Mouse (Mus musculus): ENCODE measurements around the gene Man1a2.

The Man1a2 gene

GRCm38 (mm10) chr3:100562455-100562854 lies 122.8 kb downstream of the Man1a2 start:
- DNase-seq (ENCODE audit: low spot score) = no peak

GRCm38 (mm10) chr3:100561561-100562175 lies 123.6 kb downstream of the Man1a2 start:
- DNase-seq (ENCODE audit: low spot score) = no peak

GRCm38 (mm10) chr3:100559431-100559830 lies 125.9 kb downstream of the Man1a2 start:
- no peak for DNase-seq (ENCODE audit: low spot score)

- DNase-seq (ENCODE audit: low spot score) = no peak
These were observed 127.0 kb downstream of the Man1a2 start for GRCm38 (mm10) chr3:100558211-100558708.

- DNase-seq (ENCODE audit: low spot score) = no peak
These were observed 130.5 kb downstream of the Man1a2 start for GRCm38 (mm10) chr3:100554843-100555242.

- DNase-seq (ENCODE audit: low spot score) = no peak
These were observed 133.1 kb downstream of the Man1a2 start for GRCm38 (mm10) chr3:100552171-100552570.

GRCm38 (mm10) chr3:100547913-100548292 lies 137.4 kb downstream of the Man1a2 start:
- DNase-seq (ENCODE audit: low spot score) = no peak

- no peak for DNase-seq (ENCODE audit: low spot score)
These were observed 138.0 kb downstream of the Man1a2 start for GRCm38 (mm10) chr3:100547162-100547912.

- no peak for DNase-seq (ENCODE audit: low spot score)
These were observed 148.6 kb downstream of the Man1a2 start for GRCm38 (mm10) chr3:100536686-100537085.

- DNase-seq (ENCODE audit: low spot score) = no peak
These were observed 149.4 kb downstream of the Man1a2 start for GRCm38 (mm10) chr3:100535902-100536301.

GRCm38 (mm10) chr3:100535298-100535697 lies 150.0 kb downstream of the Man1a2 start:
- DNase-seq (ENCODE audit: low spot score) = no peak

- DNase-seq (ENCODE audit: low spot score) = no peak
These were observed 150.9 kb downstream of the Man1a2 start for GRCm38 (mm10) chr3:100534394-100534793.

- no peak for DNase-seq (ENCODE audit: low spot score)
These were observed 151.9 kb downstream of the Man1a2 start for GRCm38 (mm10) chr3:100533429-100533828.

GRCm38 (mm10) chr3:100530919-100531318 lies 154.4 kb downstream of the Man1a2 start:
- no peak for DNase-seq (ENCODE audit: low spot score)

GRCm38 (mm10) chr3:100530244-100530788 lies 155.0 kb downstream of the Man1a2 start:
- no peak for DNase-seq (ENCODE audit: low spot score)

- no peak for DNase-seq (ENCODE audit: low spot score)
These were observed 162.6 kb downstream of the Man1a2 start for GRCm38 (mm10) chr3:100522671-100523070.

- no peak for DNase-seq (ENCODE audit: low spot score)
These were observed 163.7 kb downstream of the Man1a2 start for GRCm38 (mm10) chr3:100521626-100522025.

GRCm38 (mm10) chr3:100515754-100516141 lies 169.6 kb downstream of the Man1a2 start:
- DNase-seq (ENCODE audit: low spot score) = no peak

- no peak for DNase-seq (ENCODE audit: low spot score)
These were observed 170.1 kb downstream of the Man1a2 start for GRCm38 (mm10) chr3:100515093-100515753.

Data from ovary, postnatal 14 days (tissue).